7 mouse cellular contexts compared by ENCODE assay signal in genomic region chr8:57800327-57800726, GRCm38 (mm10).
DNase-seq lines count a peak whose midpoint lies in the region; TF ChIP-seq lines count a peak whose summit lies in the region.

No protein-coding gene starts in this region.

- intact Hi-C loops in left cerebral cortex, adult 2 months (cut with DNase I), result loop anchor here (1.0 to 5.0 kb wide), 3 partner anchors 226 to 373 kb away; no protein-coding TSS in a partner anchor

- H3K4me1 ChIP-seq in megakaryocyte, embryonic 14.5 days, result peaks cover 28% of the 10 kb centered on the region

- peak overlapping the region; percentile 74 for H3K27ac ChIP-seq in left cerebral cortex, adult 2 months

- TF ChIP-seq CTCF in left cerebral cortex, adult 2 months (IDR thresholded peaks at IDR 0.05), result peak; percentile 82

- peak overlapping the region; percentile 44 for H3K4me3 ChIP-seq in left cerebral cortex, adult 2 months
- peak overlapping the region; percentile 90 for H3K4me3 ChIP-seq in megakaryocyte, embryonic 14.5 days (replicated peaks)

- peak; percentile 92 for DNase-seq in adipocyte (ENCODE audit: low spot score)
- DNase-seq in cerebellum, postnatal 36 days, result peak; percentile 64 to 88
- DNase-seq in gastrocnemius, postnatal 10 days, result peak; percentile 63
- DNase-seq in hindlimb bud, embryonic 11.5 days (ENCODE audit: extremely low spot score, low read depth, low spot score), result peak; percentile 85
- peak; percentile 63 to 68 for DNase-seq in left cerebral cortex, adult 2 months (ENCODE audit: extremely low spot score in 1 of 2, low spot score in 2 of 2)
- DNase-seq in right cerebral cortex, postnatal 10 days (ENCODE audit: low spot score in 2 of 2), result peak; percentile 80 to 81

- H3K27me3 ChIP-seq in megakaryocyte, embryonic 14.5 days (replicated peaks), result peaks cover 6% of the 10 kb centered on the region

- no peaks in the 10 kb centered on the region for H3K9me3 ChIP-seq in megakaryocyte, embryonic 14.5 days

- H3K36me3 ChIP-seq in megakaryocyte, embryonic 14.5 days (replicated peaks; ENCODE audit: low read length), result no peaks in the 10 kb centered on the region

Comparison
In these comparisons a context has a peak if more than half of its experiments do, and no peak if none do; other contexts are left out.
1. Peak in every context shown above with its lines: DNase-seq, H3K4me3 ChIP-seq and H3K27ac ChIP-seq.